Mouse (Mus musculus): ENCODE measurements around the gene Acads. TPM values are rescaled to one million over a fixed set of nuclear protein-coding genes. Genes with fewer than 3 reads are reported as not detected.
"Not testable (repeated sequence)": the region's sequence is repeated elsewhere in the genome, so short reads cannot be mapped to it uniquely, and the experiment has no call there.

The Acads gene
- polyA plus RNA-seq, 1 experiment = 82.1 TPM

DNA sequence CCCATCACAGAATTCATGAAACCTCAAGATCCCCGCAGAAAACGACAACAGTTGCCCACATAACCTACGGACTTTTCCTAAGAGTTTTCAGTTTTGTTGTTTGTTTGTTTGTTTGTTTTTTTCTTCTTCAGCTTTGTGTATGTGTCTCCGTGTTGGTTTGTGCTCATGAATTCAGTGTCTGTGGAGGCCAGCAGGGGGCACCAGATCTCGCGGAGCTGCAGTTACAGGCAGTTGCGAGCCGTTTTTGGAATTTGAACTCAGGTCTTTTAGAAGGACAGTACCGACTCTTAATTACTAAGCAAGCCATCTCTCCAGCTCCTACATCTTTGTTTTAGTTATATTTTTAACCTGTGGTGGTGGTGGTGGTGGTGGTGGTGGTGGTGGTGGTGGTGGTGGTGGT lies 46.2 kb upstream of the Acads start:
- Histone ChIP-seq H3K27me3 (ENCODE audit: control insufficient read depth, insufficient read depth, insufficient read length) (no peaks in the 10 kb centered on the region), H3K4me3 (no peak overlapping the region), H3ac (ENCODE audit: control insufficient read depth, insufficient read length) (no peak overlapping the region), H3K4me2 (ENCODE audit: low read depth) (peak overlapping the region; percentile 7), H3K36me3 (ENCODE audit: control insufficient read depth, insufficient read depth) (no peaks in the 10 kb centered on the region), H3K79me2 (ENCODE audit: control insufficient read depth, insufficient read depth) (no peaks in the 10 kb centered on the region)
- no peak for TF ChIP-seq MYOG (IDR thresholded peaks at IDR 0.05; ENCODE audit: control insufficient read depth in 1 of 3, insufficient read depth in 1 of 3, insufficient read length in 2 of 3, low read depth in 2 of 3)
- TF ChIP-seq E2F4 (IDR thresholded peaks at IDR 0.05; ENCODE audit: insufficient read depth) = no peak
- no peak for TF ChIP-seq POLR2AphosphoS2 (IDR thresholded peaks at IDR 0.05; ENCODE audit: insufficient read length, low read depth)
- no peak for TF ChIP-seq TCF3 (IDR thresholded peaks at IDR 0.05; ENCODE audit: insufficient read length, low read depth)
- TF ChIP-seq CEBPB (IDR thresholded peaks at IDR 0.05; ENCODE audit: insufficient read depth, poor library complexity, severe bottlenecking) = no peak
- TF ChIP-seq USF1 (IDR thresholded peaks at IDR 0.05; ENCODE audit: low read depth) = no peak

DNA sequence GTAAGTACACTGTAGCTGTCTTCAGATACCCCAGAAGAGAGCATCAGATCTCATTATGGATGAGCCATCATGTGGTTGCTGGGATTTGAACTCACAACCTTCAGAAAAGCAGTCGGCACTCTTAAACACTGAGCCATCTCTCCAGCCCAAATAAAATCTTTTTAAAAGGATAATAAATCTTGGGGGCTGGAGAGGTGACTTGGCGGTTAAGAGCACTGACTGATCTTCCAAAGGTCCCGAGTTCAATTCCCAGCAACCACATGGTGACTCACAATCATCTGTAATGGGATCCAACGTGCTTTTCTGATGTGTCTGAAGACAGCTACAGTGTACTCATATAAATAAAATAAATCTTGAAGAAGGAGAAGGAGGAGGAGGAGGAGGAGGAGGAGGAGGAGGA lies 45.3 kb upstream of the Acads start:
- H3K79me2 ChIP-seq (ENCODE audit: control insufficient read depth, insufficient read depth); H3K4me2 ChIP-seq (ENCODE audit: low read depth); H3K4me3 ChIP-seq; H3K27me3 ChIP-seq (ENCODE audit: control insufficient read depth, insufficient read depth, insufficient read length); H3ac ChIP-seq (ENCODE audit: control insufficient read depth, insufficient read length); H3K36me3 ChIP-seq (ENCODE audit: control insufficient read depth, insufficient read depth): not testable (repeated sequence)

DNA sequence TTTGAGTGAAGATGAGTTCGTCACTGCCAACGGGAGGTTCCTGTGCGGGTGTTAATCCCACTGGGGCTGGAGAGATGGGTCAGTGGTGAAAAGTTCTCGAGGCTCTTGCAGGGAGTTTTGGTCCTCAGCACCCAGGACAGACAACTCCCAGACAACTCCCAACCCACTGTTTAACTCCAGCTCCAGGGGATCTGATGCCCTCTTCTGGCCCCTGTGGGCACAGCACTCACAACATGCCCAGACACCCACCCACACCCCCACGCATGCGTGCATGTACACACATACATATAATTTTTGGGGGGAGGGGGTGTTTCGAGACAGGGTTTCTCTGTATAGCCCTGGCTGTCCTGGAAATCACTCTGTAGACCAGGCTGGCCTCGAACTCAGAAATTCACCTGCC lies 44.4 kb upstream of the Acads start:
- Histone ChIP-seq H3K27me3 (ENCODE audit: control insufficient read depth, insufficient read depth, insufficient read length) (no peaks in the 10 kb centered on the region), H3K36me3 (ENCODE audit: control insufficient read depth, insufficient read depth) (no peaks in the 10 kb centered on the region), H3ac (ENCODE audit: control insufficient read depth, insufficient read length) (no peak overlapping the region), H3K4me3 (no peak overlapping the region), H3K4me2 (ENCODE audit: low read depth) (no peak overlapping the region), H3K79me2 (ENCODE audit: control insufficient read depth, insufficient read depth) (no peaks in the 10 kb centered on the region)
- TF ChIP-seq USF1 (IDR thresholded peaks at IDR 0.05; ENCODE audit: low read depth) (no peak), MYOD1 (IDR thresholded peaks at IDR 0.05; ENCODE audit: control insufficient read depth in 1 of 3, insufficient read length in 2 of 3, low read depth in 2 of 3) (no peak), MAX (IDR thresholded peaks at IDR 0.05; ENCODE audit: low read depth) (no peak), TCF3 (IDR thresholded peaks at IDR 0.05; ENCODE audit: insufficient read length, low read depth) (no peak), CEBPB (IDR thresholded peaks at IDR 0.05; ENCODE audit: insufficient read depth, poor library complexity, severe bottlenecking) (no peak), E2F4 (IDR thresholded peaks at IDR 0.05; ENCODE audit: insufficient read depth) (no peak), TCF12 (IDR thresholded peaks at IDR 0.05; ENCODE audit: insufficient read depth, poor library complexity, severe bottlenecking) (no peak), POLR2AphosphoS2 (IDR thresholded peaks at IDR 0.05; ENCODE audit: insufficient read length, low read depth) (no peak), POLR2A (IDR thresholded peaks at IDR 0.05; ENCODE audit: insufficient read length, low read depth) (no peak), SRF (IDR thresholded peaks at IDR 0.05; ENCODE audit: control insufficient read depth, insufficient read length, low read depth) (no peak), REST (IDR thresholded peaks at IDR 0.05; ENCODE audit: insufficient read depth, insufficient read length) (no peak), MYOG (IDR thresholded peaks at IDR 0.05; ENCODE audit: control insufficient read depth in 1 of 3, insufficient read depth in 1 of 3, insufficient read length in 2 of 3, low read depth in 2 of 3) (no peak)

DNA sequence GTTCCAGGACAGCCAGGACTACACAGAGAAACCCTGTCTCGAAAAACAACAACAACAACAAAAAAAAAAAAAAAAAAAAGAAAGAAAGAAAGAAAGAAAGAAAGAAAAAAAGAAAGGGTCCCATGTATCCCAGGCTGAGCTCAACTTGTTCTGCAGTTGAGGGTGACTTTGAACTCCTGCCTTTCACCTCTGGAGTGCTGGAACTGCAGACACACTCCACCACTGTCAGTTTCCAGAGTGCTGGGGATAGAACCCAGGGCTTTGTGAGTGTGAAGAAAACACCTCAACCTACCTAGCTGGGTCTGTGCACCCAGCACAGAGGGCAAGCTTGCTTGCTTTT lies 42.8 kb upstream of the Acads start:
- H3K4me2 ChIP-seq (ENCODE audit: low read depth); H3K36me3 ChIP-seq (ENCODE audit: control insufficient read depth, insufficient read depth): not testable (repeated sequence)

DNA sequence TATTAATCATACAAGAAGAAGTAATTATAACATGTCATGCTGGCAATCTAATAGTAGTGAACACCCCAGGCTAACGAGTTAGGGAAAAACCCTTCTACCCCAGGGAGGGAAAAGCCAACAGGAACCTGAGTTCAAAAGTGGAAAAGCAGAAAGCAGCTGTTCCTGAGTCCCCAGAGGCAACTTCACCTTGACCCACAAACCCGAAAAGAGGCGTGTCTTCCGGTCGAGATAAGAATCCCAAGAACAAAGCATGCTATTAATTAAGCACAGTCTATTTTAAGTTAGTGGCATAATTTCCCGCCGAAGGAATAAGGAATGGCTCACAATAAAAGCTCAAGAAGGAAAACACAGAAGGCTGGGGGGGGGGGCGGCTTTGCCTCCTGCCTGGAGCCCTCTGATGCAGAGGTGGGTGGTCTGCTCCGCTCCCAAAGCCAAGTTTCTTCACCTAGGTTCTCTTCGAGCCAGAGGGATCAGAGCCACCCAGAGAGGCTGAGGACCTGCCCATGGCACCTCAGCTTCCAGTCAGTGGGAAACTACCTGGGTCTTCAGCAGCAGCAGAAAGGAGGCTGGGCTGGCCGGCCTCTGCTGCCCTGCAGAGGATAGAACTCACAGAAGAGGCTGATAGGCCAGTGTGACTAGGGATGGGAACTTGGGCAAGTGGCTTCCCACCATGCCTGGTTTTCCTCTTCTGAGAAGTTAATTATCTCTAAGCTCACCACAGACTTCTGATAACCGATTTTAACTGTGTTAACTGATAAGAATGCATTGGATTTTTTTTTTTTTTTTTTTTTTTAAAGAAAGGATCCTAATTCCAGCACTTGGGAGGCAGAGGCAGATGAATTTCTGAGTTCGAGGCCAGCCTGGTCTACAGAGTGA lies 42.2 kb upstream of the Acads start:
- no peak overlapping the region for H3ac ChIP-seq (ENCODE audit: control insufficient read depth, insufficient read length)
- H3K79me2 ChIP-seq (ENCODE audit: control insufficient read depth, insufficient read depth) = peaks cover 13% of the 10 kb centered on the region
- no peaks in the 10 kb centered on the region for H3K27me3 ChIP-seq (ENCODE audit: control insufficient read depth, insufficient read depth, insufficient read length)
- H3K36me3 ChIP-seq (ENCODE audit: control insufficient read depth, insufficient read depth) = no peaks in the 10 kb centered on the region
- TF ChIP-seq REST (IDR thresholded peaks at IDR 0.05; ENCODE audit: insufficient read depth, insufficient read length) (no peak), POLR2A (IDR thresholded peaks at IDR 0.05; ENCODE audit: insufficient read length, low read depth) (no peak), CEBPB (IDR thresholded peaks at IDR 0.05; ENCODE audit: insufficient read depth, poor library complexity, severe bottlenecking) (no peak), USF1 (IDR thresholded peaks at IDR 0.05; ENCODE audit: low read depth) (no peak), MYOG (IDR thresholded peaks at IDR 0.05; ENCODE audit: control insufficient read depth in 1 of 3, insufficient read depth in 1 of 3, insufficient read length in 2 of 3, low read depth in 2 of 3) (no peak), MAX (IDR thresholded peaks at IDR 0.05; ENCODE audit: low read depth) (no peak), TCF12 (IDR thresholded peaks at IDR 0.05; ENCODE audit: insufficient read depth, poor library complexity, severe bottlenecking) (no peak), E2F4 (IDR thresholded peaks at IDR 0.05; ENCODE audit: insufficient read depth) (no peak), MYOD1 (IDR thresholded peaks at IDR 0.05; ENCODE audit: control insufficient read depth in 1 of 3, insufficient read length in 2 of 3, low read depth in 2 of 3) (no peak), SRF (IDR thresholded peaks at IDR 0.05; ENCODE audit: control insufficient read depth, insufficient read length, low read depth) (no peak), TCF3 (IDR thresholded peaks at IDR 0.05; ENCODE audit: insufficient read length, low read depth) (no peak)
- no peak overlapping the region for H3K4me3 ChIP-seq
- no peak overlapping the region for H3K4me2 ChIP-seq (ENCODE audit: low read depth)

More for the DNA sequence above, 42.8 kb upstream of the Acads start:
- not testable (repeated sequence) for H3K27me3 ChIP-seq (ENCODE audit: control insufficient read depth, insufficient read depth, insufficient read length); H3K79me2 ChIP-seq (ENCODE audit: control insufficient read depth, insufficient read depth); H3K4me3 ChIP-seq; H3ac ChIP-seq (ENCODE audit: control insufficient read depth, insufficient read length)
